Mouse (Mus musculus) c-Kit-positive CD71-positive TER-119-negative erythroid progenitor cells, embryonic 14.5 days (primary cell): ENCODE data around the gene Cela3b.
"Not testable (repeated sequence)": the region's sequence is repeated elsewhere in the genome, so short reads cannot be mapped to it uniquely, and the experiment has no call there.

Source experiments
- DNase-seq: peaks from one replicate; pipeline ENCODE4 v3.0.0-alpha.2; 2013; ENCODE audit warnings: low read depth

Gene Cela3b

DNA sequence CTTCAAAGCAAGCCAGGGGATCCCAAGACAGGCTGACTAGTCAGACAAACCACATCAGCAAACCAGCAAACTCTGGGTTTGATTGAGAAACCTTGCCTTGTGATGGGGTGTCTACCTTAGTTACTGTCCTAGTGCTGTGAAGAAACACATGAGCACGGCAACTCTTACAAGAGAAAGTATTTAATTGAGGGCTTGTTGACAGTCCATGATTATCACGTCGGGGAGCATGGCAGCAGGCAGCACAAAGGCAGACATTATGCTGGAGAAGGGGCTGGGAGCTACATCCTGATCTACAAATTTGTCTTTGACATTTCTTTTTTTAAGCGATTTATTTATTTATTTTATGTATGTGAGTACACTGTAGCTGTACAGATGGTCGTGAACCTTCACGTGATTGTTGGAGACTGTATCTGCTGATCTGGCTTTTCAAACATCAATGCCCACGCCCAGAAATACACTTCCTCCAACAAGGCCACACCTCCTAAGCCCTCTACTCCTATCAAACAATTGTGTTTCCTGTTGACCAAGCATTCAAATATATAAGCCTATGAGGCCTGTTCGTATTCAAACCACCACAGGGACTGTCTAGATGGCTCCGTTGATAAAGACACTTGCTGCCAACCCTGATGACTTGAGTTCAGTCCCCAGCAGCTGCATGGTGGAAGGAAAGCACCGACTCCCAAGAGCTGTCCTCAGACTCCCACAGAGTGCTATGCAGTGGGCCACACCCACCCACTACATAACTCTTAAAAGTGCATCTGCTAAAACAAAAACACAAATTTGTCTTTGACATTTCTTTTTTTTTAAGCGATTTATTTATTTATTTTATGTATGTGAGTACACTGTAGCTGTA, 12.4 kb downstream of the Cela3b start:
- DNase-seq, result no peak

DNA sequence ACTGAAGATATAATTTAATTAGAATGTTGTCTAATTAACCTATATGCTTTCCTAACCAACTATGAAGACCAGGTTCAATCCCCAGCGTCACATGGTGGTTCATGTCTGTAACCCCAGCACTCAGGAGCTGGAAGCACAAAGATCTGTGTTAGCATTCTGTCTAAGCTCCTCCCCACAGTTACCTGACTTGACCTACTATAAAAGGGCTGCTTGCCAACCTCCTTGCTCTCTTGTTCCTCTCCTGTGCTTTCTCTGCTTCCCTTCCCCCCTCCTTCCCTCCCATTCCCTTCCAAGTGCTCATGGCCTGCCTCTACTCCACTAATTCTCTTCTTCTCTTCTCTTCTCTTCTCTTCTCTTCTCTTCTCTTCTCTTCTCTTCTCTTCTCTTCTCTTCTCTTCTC, 15.4 kb downstream of the Cela3b start:
- no peak for DNase-seq

DNA sequence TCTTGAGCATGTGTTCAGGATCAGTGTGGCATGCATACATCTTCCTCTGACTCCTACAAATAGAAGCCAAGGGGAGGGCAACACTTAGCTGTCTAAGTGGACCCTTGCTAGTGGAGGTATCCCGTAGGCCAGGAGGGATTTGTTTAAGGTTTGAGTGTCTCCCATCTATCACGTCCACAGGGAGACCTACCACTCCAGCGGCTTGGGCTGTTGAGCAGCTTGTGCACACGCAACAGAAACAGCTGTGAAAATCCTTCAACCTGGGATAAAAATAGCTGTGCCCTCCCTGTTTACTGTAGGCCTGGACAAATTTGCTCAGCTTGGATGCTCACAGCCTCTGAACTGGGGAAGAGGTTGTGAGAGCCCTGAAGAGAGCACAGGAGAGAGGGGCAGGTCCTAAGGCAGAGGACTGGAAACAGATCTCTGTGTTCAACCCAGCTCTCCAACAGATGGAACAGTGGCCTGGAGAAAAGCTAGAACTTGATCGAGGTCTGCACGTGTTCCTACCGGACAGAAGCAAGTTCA, 18.1 kb downstream of the Cela3b start:
- not testable (repeated sequence) for DNase-seq

DNA sequence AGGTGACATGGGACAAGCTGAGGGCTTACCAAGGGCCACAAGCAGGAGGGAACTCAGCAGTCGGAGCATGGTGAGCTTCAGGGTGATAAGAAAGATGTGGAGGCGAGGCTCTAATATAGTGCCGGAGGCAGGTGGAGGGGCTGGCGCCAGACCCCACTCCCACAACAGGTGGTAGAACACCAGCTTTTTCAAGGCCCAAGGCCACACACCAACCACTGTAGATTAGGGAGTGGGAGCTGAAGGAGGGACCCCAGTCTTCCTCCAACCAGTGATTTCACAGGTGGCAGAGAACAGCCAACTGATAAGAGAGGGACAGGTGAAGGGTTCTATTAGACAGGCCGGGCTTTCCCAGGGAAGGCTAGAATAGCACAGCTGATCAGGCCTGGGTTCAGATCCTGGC, 20.6 kb downstream of the Cela3b start, which contains the start of gene Cela3a:
Gene Cela3a, minus strand, starts transcription at position 101 of the 400 bp plus-strand sequence.
- no peak for DNase-seq

DNA sequence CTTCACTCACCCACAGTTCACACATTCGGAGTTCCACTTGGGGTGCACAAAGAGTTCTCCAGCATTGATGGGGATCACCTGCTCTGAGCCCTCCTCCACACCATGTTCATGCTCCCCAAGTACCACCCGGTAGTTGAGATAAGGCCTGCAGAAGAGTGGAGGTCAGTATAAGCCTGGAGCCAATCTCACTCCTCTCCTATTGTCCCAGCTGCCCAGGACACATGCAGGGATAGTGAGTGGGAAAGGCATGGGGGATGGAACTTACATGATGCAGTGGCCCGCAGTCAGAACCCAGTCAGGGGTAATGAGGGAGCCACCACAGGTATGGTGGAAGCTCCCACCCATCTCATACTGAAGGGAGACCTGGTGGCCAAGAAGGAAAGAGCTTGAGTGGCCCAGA, 24.8 kb downstream of the Cela3b start:
- DNase-seq, result no peak

DNA sequence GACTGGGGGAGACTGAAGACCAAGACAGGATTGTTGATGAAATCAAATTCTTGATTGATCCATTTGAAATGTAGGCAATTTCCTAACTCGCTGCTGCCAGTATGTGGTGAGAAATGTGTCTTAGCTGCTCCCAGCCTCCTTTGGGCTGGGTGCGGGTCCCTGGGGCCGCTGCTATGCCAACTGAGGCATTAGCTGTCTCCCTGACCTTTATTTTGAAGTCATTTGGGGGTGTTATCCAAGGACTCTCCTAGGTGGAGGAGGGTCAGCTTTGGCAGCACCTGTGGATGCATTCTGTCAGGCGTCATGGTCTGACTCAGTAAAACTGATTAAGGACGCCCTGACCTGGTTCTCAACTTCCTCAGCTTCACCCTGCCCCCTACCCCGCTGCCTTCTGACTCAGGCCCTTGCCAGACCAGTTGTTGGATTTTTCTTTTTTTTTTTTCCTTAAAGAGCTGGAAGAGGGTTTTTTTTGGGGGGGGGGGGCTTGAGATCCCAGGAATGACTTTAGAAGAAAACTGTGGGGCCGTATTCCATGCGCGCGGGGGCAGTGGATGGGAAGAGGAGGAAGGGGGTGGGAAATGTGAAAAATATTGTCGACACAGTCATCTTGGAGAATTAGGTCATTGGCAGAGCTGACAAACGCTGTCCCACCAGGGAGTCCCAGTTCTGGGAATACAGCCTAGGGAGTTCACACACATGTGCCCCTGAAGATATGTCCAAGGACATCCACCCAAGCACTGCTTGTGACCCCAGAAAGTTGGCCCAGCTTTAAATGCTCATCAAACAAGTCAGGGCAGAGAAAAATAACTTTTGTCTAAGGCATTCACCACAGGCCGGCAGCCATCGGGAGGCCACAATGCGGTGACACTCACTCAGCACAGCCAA, 33.5 kb downstream of the Cela3b start:
- DNase-seq, result no peak

DNA sequence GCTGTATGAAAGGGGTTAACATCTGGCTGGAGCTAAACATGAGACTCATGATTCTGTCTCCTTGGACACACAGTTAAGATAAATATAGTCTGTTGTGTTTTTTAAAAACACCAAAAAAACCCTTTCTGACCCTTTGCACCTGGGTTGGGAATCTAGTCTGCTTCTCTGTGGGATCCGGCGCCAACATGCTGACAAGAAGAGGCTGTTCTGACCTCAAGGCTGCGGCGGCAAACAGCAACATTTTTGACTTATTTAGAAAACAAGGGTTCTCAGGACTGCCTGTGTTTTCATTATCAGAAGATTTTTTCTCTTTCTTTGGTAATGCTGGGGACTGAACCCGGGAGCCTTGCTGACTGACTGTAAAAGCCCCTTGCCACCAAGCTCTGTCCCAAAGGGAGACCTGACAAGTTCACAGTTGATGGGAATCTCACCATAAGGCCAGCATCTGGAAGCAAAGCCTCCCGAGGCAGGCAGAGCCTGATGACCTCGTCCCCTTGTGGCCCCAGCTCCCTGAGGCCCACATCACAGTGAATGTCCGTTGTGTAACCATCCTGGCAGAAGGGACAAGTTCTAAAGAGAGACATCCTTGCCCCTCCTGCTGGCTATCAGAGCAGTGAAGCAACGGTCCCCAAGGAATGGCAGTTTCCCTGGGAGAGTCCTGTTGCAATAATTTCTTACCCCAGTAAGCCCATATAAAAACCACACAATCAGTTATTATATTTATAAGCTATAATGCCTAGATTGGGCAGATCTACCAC, 36.8 kb downstream of the Cela3b start:
- no peak for DNase-seq

DNA sequence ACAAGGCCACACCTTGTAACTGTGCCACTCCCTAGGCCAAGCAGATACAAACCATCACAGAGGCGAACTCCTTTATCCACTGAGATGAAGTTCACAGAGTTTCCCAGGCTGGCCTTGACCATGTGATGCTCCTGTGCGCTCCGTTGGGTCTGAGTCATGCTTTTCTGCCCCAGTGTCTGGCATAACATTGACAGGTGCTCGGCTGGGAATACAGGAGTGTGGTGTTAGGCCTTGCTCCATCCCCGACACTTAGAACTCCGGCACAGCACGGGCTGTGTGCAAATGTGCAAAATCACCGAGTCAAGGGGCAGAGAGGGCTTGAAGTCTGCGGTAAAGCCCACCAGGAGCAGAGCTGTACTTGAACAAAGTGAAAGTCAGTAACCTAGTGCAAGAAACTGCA, 37.5 kb downstream of the Cela3b start:
- DNase-seq, result no peak

DNA sequence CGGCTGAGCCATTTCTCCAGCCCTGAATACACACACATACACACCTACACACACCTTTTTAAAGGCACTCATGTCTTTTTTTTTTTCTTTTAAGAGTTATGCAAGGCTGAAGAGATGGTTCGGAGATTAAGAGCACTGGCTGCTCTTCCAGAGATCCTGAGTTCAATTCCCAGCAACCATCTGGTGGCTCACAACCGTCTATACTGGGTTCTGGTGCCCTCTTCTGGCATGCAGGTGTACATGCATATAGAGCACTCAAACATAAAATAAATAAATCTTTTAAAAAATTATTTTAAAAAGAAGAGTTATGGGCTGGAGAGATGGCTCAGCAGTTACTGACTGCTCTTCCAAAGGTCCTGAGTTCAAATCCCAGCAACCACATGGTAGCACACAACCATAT, 39.1 kb downstream of the Cela3b start:
- DNase-seq, result no peak

DNA sequence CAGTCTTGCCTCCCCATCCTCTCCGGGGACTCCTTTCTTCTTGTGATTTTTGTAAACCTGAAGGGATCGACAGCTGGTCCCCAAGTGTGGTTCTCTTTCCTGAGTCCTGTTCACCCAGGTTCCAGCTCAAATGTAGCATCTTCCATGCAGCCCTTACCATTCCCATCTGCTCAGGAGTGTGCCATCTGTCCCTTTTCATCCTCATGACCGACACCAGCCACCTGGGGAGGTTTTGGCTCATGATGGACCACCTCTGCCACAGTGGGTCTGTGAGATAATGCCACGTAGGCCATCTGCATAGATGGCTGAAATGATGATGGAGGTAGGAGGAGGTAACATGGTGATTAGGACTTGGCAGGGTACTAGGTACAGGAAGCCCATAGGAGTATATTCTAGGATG, 40.1 kb downstream of the Cela3b start:
- DNase-seq, result no peak

DNA sequence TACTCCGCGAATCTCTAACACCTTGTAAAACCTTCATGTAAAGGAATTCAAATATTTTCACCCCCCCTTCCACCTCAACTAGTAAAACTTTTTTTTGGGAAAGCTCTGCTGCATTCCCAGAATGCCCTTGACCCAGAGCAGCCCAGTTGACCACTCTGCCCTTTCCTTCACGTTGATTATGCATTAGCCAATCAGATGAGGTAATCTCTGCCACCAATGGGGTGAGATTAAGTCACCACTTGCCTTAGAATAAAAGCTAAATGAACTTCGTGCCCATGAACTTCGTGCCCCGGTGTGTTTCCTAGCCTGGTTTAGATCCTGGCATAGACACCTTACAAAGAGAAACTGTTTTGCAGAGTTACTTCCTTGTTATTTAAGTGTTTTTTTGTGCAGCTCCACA, 41.4 kb downstream of the Cela3b start:
- DNase-seq, result no peak

DNA sequence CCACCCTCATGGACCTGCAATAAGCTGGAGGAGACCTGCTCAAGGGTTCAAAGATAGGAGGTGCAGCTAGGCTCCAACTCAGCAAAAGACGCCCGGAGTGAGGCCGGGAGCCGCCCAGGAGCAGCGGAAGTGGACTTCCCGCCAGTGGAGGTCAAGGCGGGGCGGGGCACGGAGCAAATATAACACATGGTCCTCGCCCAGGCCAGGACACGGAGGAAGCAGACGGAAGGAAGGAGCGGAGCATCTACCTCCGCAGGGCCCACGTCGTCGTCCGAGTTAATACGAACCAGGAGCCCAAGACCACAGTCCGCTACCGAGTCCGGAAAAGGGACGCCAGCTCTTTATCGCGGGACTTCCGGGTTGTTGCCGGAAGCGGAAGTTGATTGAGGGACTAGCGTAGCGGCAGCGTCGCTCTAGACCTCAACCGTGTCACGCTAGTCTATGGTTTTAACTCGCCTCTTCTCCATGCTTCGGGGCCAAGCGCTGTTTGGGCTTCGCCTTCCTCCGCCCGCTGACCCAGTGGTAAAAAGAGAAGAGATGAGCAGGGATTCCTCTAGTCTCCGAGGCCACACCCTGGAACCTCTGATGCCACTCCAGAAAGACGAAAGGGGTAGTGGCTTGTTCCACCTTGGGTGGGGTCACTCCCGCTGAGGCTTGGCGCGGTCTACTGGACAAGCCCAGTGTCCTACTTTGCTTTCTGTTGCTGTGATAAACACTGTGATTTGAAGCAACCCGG, 42.1 kb downstream of the Cela3b start:
- peak; percentile 87 for DNase-seq

DNA sequence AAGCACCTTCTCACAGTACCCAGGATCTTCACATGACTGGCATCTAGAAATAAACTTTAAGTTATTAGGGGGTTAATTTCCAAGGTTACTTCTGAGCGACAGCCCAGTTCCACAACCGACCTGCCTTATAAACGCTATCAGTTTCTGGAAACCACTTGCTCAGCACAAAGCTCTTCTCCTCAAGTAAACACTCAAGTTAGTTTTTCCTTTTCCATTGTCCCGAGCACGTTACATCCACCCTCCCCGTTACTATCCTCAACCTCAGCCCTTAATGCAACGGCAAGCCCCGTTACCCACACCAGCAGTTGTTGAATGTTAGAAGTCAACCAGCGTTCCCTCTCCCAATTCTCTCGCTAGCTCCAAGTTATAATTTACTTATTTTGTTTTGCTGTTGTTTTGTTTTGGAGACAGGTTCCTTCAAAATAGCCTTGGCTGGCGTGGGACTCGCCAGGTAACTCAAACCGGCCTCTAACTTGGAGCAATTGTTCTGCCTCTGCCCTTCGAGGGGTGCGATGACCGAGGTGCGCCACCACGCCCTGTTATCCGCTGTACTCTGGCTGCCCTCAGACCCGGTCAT, 42.8 kb downstream of the Cela3b start:
- peak; percentile 32 for DNase-seq

DNA sequence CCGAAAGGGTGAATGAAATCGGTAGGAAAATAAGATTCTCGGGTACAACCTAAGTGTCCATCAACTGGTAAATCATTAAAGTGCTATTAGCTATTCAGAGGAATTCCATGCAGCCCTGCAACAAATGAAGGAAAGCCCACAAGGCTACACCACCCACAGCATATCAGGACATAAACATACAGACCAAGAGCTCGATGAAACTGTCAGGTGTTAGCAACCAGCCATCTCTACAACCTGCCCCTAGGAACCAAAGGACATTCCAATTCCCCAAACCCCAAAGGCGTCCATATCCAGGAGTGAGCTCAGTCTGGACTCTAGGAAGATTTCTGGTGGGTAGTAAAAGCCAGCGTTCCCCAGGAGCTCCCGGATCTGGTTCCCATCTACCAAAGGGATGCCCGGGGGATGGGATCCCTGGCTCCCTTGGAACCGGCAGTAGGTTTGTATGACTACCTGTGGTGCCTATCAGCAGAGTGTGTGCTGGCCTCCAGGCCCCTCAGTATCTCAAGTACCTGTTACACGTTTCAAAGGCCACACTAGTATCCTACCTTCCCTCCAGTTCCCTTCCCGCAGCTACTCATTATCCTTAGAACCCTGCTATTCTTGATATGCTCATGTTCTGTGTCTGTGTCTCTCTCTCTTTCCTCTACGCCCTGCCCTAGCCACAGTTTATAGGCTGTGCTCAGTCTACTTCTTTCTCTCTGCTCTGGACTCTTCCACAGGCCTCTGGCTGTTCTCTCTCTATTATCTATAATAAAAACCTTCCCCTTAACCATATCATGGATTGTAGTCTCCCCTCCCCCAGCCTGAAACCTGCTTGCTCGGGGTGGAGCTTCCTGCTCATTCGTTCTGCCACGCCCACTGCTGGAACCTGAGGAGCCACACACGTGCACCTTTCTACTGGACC, 49.4 kb downstream of the Cela3b start:
- DNase-seq, result peak; percentile 63

DNA sequence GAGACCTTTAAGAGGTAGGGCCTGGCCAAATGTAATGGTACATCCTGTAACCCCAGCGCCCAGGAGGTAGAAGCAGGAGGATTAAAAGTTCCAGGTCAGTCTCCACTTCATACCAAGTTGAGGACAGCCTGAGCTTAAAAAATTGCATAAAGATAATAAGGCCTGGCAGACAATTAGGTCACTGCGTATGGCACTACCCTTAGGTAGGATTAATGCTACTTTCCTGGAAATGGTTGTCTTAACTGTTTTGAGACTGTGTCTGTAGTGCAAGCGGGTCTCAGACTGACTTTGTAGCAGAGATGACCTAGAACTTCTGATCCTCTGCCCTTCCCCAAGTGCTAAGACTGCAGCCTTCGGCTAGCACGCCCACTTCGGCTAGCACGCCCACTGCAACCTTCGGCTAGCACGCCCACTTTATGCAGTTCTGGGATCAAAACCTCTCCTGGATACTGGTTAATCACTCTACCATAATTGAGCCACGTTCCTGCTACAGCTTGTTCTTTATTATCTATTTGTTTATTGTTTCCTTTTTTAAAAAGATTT, 50.6 kb downstream of the Cela3b start:
- DNase-seq, result no peak

DNA sequence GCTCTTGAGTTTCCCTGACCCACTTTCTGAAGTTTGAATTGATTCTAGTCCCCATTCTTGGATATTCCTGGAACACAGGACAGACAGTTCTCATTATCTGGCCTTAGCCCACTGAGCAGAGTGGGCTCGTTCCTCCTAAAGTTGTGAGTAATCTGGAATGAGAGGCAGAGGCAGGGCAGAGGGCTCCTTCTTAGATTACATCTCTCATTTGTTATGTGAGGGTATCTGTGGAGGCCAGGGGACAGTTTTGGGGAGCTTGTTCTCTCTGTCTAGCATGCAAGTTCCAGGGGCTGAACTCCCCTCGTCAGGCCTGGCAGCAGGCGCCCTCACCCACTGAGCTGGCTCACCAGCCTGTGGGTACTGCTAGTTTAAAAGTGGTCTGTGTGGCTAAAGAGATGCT, 51.3 kb downstream of the Cela3b start:
- DNase-seq, result no peak

DNA sequence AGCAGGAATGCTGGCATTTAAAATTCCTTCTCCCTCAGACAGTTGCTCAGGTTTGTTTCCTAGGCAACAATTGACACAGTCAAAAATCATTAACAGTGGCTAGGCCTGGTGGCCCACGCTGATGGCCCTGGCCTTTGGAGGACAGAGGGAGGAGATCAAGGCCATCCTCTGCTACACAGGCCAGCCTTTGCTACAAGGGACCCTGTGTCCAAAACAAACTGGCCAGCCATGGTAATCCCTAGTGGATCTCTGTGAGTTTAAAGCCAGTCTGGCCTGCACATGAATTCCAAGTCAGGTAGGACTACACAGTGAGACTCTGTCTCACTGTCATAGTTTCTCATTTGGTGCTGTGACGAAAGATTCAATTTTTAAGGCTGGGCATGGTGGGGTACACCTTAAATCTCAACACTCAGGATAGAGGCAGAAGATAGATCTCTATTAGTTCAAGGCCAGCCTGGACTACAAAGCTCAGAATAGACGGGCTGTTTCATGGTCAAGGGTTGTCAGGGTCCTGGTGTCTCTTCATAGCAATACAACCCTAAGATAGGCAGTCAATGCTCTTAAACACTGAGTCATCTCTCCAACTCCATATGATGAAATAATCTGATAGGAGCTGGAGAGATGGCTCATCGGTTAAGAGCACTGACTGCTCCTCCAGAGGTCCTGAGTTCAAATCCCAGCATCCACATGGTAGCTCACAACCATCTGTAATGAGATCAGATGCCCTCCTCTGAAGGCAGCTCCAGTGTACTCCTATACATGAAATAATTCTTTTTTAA, 52.6 kb downstream of the Cela3b start:
- DNase-seq, result no peak

DNA sequence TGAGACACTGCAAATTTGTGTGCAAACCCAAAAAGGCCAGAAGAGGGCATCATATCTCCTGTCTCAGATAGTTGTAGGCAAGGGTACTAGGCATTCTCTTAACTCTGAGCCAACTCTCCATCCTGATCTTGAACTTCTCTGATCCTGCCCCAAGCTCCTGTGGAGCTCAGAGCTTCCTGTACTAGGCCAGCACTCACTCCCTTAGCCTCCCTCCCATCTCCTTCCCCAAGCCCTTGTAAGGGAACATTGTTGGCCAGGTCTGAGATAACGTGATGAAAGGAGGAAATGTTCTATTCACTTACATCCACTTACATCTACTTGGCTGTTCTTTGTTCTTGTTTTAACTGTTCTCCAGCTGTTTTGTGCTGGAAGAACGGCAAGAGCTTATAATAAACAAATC, 53.6 kb downstream of the Cela3b start:
- no peak for DNase-seq
